Mouse (Mus musculus) MEL (cell line): ENCODE results near the gene Orc4. TPM values are rescaled to one million over a fixed set of nuclear protein-coding genes. Genes with fewer than 3 reads are reported as not detected.

Experiments
- DNase-seq: peaks from one replicate; pipeline ENCODE4 v3.0.0; 2011; ENCODE audit warnings: low read depth, low spot score
- H3K27ac ChIP-seq: 2 replicates; pipeline ENCODE4 v1.5.1; 2012; ENCODE audit warnings: low read depth, mild to moderate bottlenecking, control low read depth, low read length, moderate library complexity; ENCODE audit not compliant: control insufficient read depth
- H3K27me3 ChIP-seq, 2 experiments: fragments of 150-350 bp in 1 of 2; sonication (generic) in 1 of 2; 2 replicates each; pipeline ENCODE4 v1.6.1; 2012; ENCODE audit warnings: low read length in 2 of 2, mild to moderate bottlenecking in 2 of 2, improper control_type of control experiment in 1 of 2, moderate library complexity in 1 of 2; ENCODE audit not compliant: insufficient read depth in 2 of 2, control insufficient read depth in 1 of 2
- H3K36me3 ChIP-seq, 2 experiments: 2 replicates each; pipeline ENCODE4 v1.6.1; 2012 to 2014; ENCODE audit warnings: low read length in 2 of 2, improper control_type of control experiment in 1 of 2, inconsistent platforms in 1 of 2, mild to moderate bottlenecking in 1 of 2; ENCODE audit not compliant: insufficient read depth in 2 of 2, control insufficient read depth in 1 of 2
- H3K4me1 ChIP-seq, 2 experiments: fragments of 150-350 bp in 1 of 2; sonication (generic) in 1 of 2; 2 replicates each; pipeline ENCODE4 v1.6.1; 2012; ENCODE audit warnings: low read length in 2 of 2, improper control_type of control experiment in 1 of 2, mild to moderate bottlenecking in 1 of 2; ENCODE audit not compliant: insufficient read depth in 2 of 2, control insufficient read depth in 1 of 2
- H3K4me3 ChIP-seq, 2 experiments: fragments of 150-350 bp in 1 of 2; sonication (generic) in 1 of 2; 2 replicates each; pipeline ENCODE4 v1.5.1; 2012; ENCODE audit warnings: low read depth in 2 of 2, low read length in 2 of 2, mild to moderate bottlenecking in 2 of 2, moderate library complexity in 2 of 2, control low read depth in 1 of 2, improper control_type of control experiment in 1 of 2; ENCODE audit not compliant: control insufficient read depth in 1 of 2, insufficient read depth in 1 of 2
- H3K79me2 ChIP-seq: 2 replicates; pipeline ENCODE4 v1.6.1; 2012; ENCODE audit warnings: mild to moderate bottlenecking, low read length, moderate library complexity; ENCODE audit not compliant: control insufficient read depth, poor library complexity, insufficient read depth
- H3K9ac ChIP-seq: 2 replicates; pipeline ENCODE4 v1.6.1; 2012; ENCODE audit warnings: low read depth, mild to moderate bottlenecking, control low read depth, low read length, moderate library complexity; ENCODE audit not compliant: control insufficient read depth, poor library complexity, severe bottlenecking
- H3K9me3 ChIP-seq: fragments of 150-350 bp; sonication (generic); replicated peaks from 2 replicates; pipeline ENCODE4 v1.6.1; 2012; ENCODE audit warnings: mild to moderate bottlenecking, low read length, improper control_type of control experiment, moderate library complexity; ENCODE audit not compliant: insufficient read depth
- BHLHE40 ChIP-seq: IDR thresholded peaks from 2 replicates; pipeline ENCODE4 v1.6.1; 2012; ENCODE audit warnings: low read depth, mild to moderate bottlenecking, inconsistent platforms, low read length, improper control_type of control experiment, borderline replicate concordance
- CHD1 ChIP-seq: IDR thresholded peaks from 2 replicates; pipeline ENCODE4 v1.6.1; 2012; ENCODE audit warnings: low read depth, mild to moderate bottlenecking, inconsistent platforms, low read length, improper control_type of control experiment
- CHD2 ChIP-seq: IDR thresholded peaks from 2 replicates; pipeline ENCODE4 v1.6.1; 2011; ENCODE audit warnings: low read length, improper control_type of control experiment
- CTCF ChIP-seq, 3 experiments: IDR thresholded peaks in 2 of 3; conservative IDR thresholded peaks in 1 of 3; 2 replicates each; pipeline ENCODE4 v1.5.1; 2011 to 2012; ENCODE audit warnings: low read length in 3 of 3, low read depth in 2 of 3, mild to moderate bottlenecking in 2 of 3, improper control_type of control experiment in 1 of 3, inconsistent platforms in 1 of 3, mixed read lengths in 1 of 3, moderate library complexity in 1 of 3; ENCODE audit not compliant: control insufficient read depth in 1 of 3, insufficient read depth in 1 of 3, poor library complexity in 1 of 3, severe bottlenecking in 1 of 3
- EP300 ChIP-seq, 2 experiments: IDR thresholded peaks; 2 replicates each; pipeline ENCODE4 v1.6.1; 2011; ENCODE audit warnings: improper control_type of control experiment in 2 of 2, low read length in 2 of 2, low read depth in 1 of 2, mild to moderate bottlenecking in 1 of 2
- ETS1 ChIP-seq: IDR thresholded peaks from 2 replicates; pipeline ENCODE4 v1.6.1; 2012; ENCODE audit warnings: low read depth, mild to moderate bottlenecking, inconsistent platforms, low read length, improper control_type of control experiment, moderate library complexity
- GABPA ChIP-seq: IDR thresholded peaks from 2 replicates; pipeline ENCODE4 v1.6.1; 2012; ENCODE audit warnings: low read depth, mild to moderate bottlenecking, inconsistent platforms, low read length, improper control_type of control experiment, moderate library complexity
- GATA1 ChIP-seq: IDR thresholded peaks from 2 replicates; pipeline ENCODE4 v1.6.1; 2011; ENCODE audit warnings: low read depth, low read length, improper control_type of control experiment
- KAT2A ChIP-seq: conservative IDR thresholded peaks from 2 replicates; pipeline ENCODE4 v1.6.1; 2012; ENCODE audit warnings: low read depth, low read length, improper control_type of control experiment, inconsistent platforms
- MAX ChIP-seq: IDR thresholded peaks from 2 replicates; pipeline ENCODE4 v1.6.1; 2011; ENCODE audit warnings: low read length, improper control_type of control experiment
- MAZ ChIP-seq: IDR thresholded peaks from 2 replicates; pipeline ENCODE4 v1.6.1; 2012; ENCODE audit warnings: low read depth, mild to moderate bottlenecking, inconsistent platforms, low read length, improper control_type of control experiment
- MYB ChIP-seq: IDR thresholded peaks from 2 replicates; pipeline ENCODE4 v1.6.1; 2011; ENCODE audit warnings: mild to moderate bottlenecking, low read depth, low read length, improper control_type of control experiment
- MYC ChIP-seq: IDR thresholded peaks from 2 replicates; pipeline ENCODE4 v1.6.1; 2011; ENCODE audit warnings: low read depth, mild to moderate bottlenecking, low read length, improper control_type of control experiment, moderate library complexity
- NELFE ChIP-seq: IDR thresholded peaks from 2 replicates; pipeline ENCODE4 v1.6.1; 2011; ENCODE audit warnings: low read depth, low read length, improper control_type of control experiment
- NRF1 ChIP-seq: IDR thresholded peaks from 2 replicates; pipeline ENCODE4 v1.6.1; 2014; ENCODE audit warnings: low read depth, mild to moderate bottlenecking, inconsistent platforms, low read length, improper control_type of control experiment, moderate library complexity; ENCODE audit not compliant: poor library complexity, insufficient read depth, severe bottlenecking
- POLR2A ChIP-seq, 2 experiments: IDR thresholded peaks; 2 replicates each; pipeline ENCODE4 v1.6.1; 2011 to 2012; ENCODE audit warnings: low read length in 2 of 2, mild to moderate bottlenecking in 2 of 2, control low read depth in 1 of 2, improper control_type of control experiment in 1 of 2, low read depth in 1 of 2, moderate library complexity in 1 of 2; ENCODE audit not compliant: control insufficient read depth in 1 of 2, insufficient read depth in 1 of 2, poor library complexity in 1 of 2
- POLR2AphosphoS2 ChIP-seq: IDR thresholded peaks from 2 replicates; pipeline ENCODE4 v1.6.1; 2011; ENCODE audit warnings: low read length, improper control_type of control experiment
- POLR2AphosphoS5 ChIP-seq: IDR thresholded peaks from 2 replicates; pipeline ENCODE4 v1.6.1; 2012; ENCODE audit warnings: low read depth, borderline replicate concordance, mild to moderate bottlenecking, inconsistent platforms, low read length, moderate library complexity, mixed read lengths
- RAD21 ChIP-seq: IDR thresholded peaks from 2 replicates; pipeline ENCODE4 v1.6.1; 2011; ENCODE audit warnings: mild to moderate bottlenecking, low read depth, low read length, improper control_type of control experiment
- RCOR1 ChIP-seq: IDR thresholded peaks from 2 replicates; pipeline ENCODE4 v1.6.1; 2012; ENCODE audit warnings: low read depth, mild to moderate bottlenecking, inconsistent platforms, low read length, improper control_type of control experiment
- SIN3A ChIP-seq: IDR thresholded peaks from 2 replicates; pipeline ENCODE4 v1.6.1; 2012; ENCODE audit warnings: low read length, improper control_type of control experiment, inconsistent platforms
- TCF12 ChIP-seq: IDR thresholded peaks from 2 replicates; pipeline ENCODE4 v1.6.1; 2014; ENCODE audit warnings: low read depth, mild to moderate bottlenecking, inconsistent platforms, low read length, improper control_type of control experiment, moderate library complexity
- USF2 ChIP-seq, 2 experiments: IDR thresholded peaks; 2 replicates each; pipeline ENCODE4 v1.6.1; 2011 to 2012; ENCODE audit warnings: improper control_type of control experiment in 2 of 2, low read length in 2 of 2, borderline replicate concordance in 1 of 2, inconsistent platforms in 1 of 2, low read depth in 1 of 2, mild to moderate bottlenecking in 1 of 2; ENCODE audit not compliant: insufficient read depth in 1 of 2
- ZC3H11A ChIP-seq: IDR thresholded peaks from 2 replicates; pipeline ENCODE4 v1.6.1; 2012; ENCODE audit warnings: low read depth, mild to moderate bottlenecking, inconsistent platforms, low read length, improper control_type of control experiment
- ZKSCAN1 ChIP-seq: IDR thresholded peaks from 2 replicates; pipeline ENCODE4 v1.6.1; 2012; ENCODE audit warnings: low read depth, mild to moderate bottlenecking, inconsistent platforms, low read length, improper control_type of control experiment, moderate library complexity
- ZMIZ1 ChIP-seq: IDR thresholded peaks from 2 replicates; pipeline ENCODE4 v1.6.1; 2012; ENCODE audit warnings: low read depth, mild to moderate bottlenecking, inconsistent platforms, low read length, improper control_type of control experiment, moderate library complexity
- ZNF384 ChIP-seq: IDR thresholded peaks from 2 replicates; pipeline ENCODE4 v1.6.1; 2012; ENCODE audit warnings: low read depth, mild to moderate bottlenecking, inconsistent platforms, low read length, improper control_type of control experiment
- polyA plus RNA-seq, 2 experiments: library from polyadenylated mRNA; stranded (reverse) in 1 of 2; unstranded in 1 of 2; fragments of >175 nt in 1 of 2; fragments of >200 nt in 1 of 2; gene quantifications; 2 replicates each; pipeline versions ENCODE4 v1.2.1 to v1.2.4; 2012; ENCODE audit warnings: low replicate concordance in 2 of 2, low read depth in 1 of 2; ENCODE audit not compliant: insufficient read length in 2 of 2, insufficient read depth in 1 of 2, missing spikeins in 1 of 2
- total RNA-seq: library from RNA; depleted of rRNA; stranded (reverse); fragments of 300-350 nt; gene quantifications from 2 replicates; pipeline ENCODE4 v1.2.3, GENCODE M21; 2012

The Orc4 gene
- total and polyA plus RNA-seq, 3 experiments, result 42.2 to 362 (median 44.8) TPM

GRCm38 (mm10) chr2:48978920-48979319, 28.8 kb upstream of the Orc4 start:
- Histone ChIP-seq H3K27ac (no peak overlapping the region), H3K36me3 (peaks cover 0 to 11% of the 10 kb centered on the region in 2 experiments; a peak in 3 of 4 replicates), H3K4me3 (no peak overlapping the region), H3K79me2 (no peaks in the 10 kb centered on the region), H3K9ac (no peak overlapping the region), H3K9me3 (no peaks in the 10 kb centered on the region), H3K4me1 (peaks cover 2 to 5% of the 10 kb centered on the region in 2 experiments; a peak in 3 of 4 replicates), H3K27me3 (no peaks in the 10 kb centered on the region)
- DNase-seq, result peak; percentile 40
- no peak for TF ChIP-seq USF2 (IDR thresholded peaks at IDR 0.05; ENCODE audit: borderline replicate concordance in 1 of 2, insufficient read depth in 1 of 2, low read depth in 1 of 2, low read length in 2 of 2)
- TF ChIP-seq ZKSCAN1, result no peak
- TF ChIP-seq KAT2A, result no peak
- TF ChIP-seq NRF1, result no peak
- no peak for TF ChIP-seq POLR2A (IDR thresholded peaks at IDR 0.05; ENCODE audit: control insufficient read depth in 1 of 2, insufficient read depth in 1 of 2, low read depth in 1 of 2, low read length in 2 of 2, poor library complexity in 1 of 2)
- no peak for TF ChIP-seq GABPA
- TF ChIP-seq MYC, result no peak
- TF ChIP-seq CTCF (IDR thresholded peaks at IDR 0.05 in 2 of 3, conservative IDR thresholded peaks at IDR 0.05 in 1 of 3; ENCODE audit: control insufficient read depth in 1 of 3, insufficient read depth in 1 of 3, low read depth in 2 of 3, low read length in 3 of 3, poor library complexity in 1 of 3, severe bottlenecking in 1 of 3), result no peak
- no peak for TF ChIP-seq MAX
- TF ChIP-seq EP300 (IDR thresholded peaks at IDR 0.05; ENCODE audit: low read depth in 1 of 2, low read length in 2 of 2), result peak in 1 of 2 experiments; percentile 38; a peak in 1 of 4 replicates
- no peak for TF ChIP-seq NELFE
- no peak for TF ChIP-seq RAD21
- TF ChIP-seq CHD1, result no peak
- no peak for TF ChIP-seq POLR2AphosphoS2
- TF ChIP-seq ZNF384, result peak; percentile 67
- TF ChIP-seq ZMIZ1, result no peak
- peak; percentile 33; the same call in 1 of the 2 replicates for TF ChIP-seq MYB
- TF ChIP-seq ZC3H11A, result no peak
- TF ChIP-seq TCF12, result no peak
- no peak for TF ChIP-seq POLR2AphosphoS5
- TF ChIP-seq ETS1, result no peak
- peak; percentile 83 for TF ChIP-seq RCOR1
- TF ChIP-seq MAZ, result no peak
- TF ChIP-seq GATA1, result peak; percentile 67; the same call in 1 of the 2 replicates
- TF ChIP-seq BHLHE40, result no peak
- 0 out of 2 replicates have a peak, but pooled peaks have one; percentile 16 for TF ChIP-seq SIN3A
- no peak for TF ChIP-seq CHD2
